ENCODE assay signal across 8 mouse cellular contexts in the genomic region with DNA sequence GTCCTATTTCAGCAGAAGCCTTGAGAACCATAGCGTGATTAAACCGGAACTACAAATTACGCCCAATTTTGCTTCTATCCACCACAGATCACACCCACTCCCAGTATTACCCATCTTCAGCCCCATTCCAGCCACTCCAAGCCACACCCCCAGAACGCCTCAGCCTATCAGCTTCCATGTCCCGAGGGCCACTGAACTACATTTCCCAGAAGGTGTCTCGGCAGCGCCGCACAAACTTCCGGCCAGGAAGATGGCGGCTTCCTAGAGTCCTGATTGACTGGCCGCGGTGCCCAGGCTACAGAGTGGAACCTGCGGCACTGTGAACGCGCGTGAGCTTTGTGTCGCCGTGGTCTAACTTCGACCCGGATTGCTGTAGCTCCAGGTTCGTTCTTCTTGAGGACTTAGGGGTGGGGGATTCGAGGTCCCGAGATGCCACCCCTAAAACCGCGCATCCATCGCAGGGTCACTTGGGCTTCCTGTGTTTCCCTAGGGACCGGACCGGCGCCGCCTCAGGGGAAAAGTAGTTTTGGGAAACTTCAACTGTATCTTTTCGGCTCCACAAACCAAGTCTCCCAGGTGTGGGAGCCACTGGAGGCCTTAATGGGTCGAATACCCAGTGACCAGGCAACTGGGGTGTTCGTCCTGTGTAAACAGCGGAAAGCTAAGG. TPM values are rescaled to one million over a fixed set of nuclear protein-coding genes. Genes with fewer than 3 reads are reported as not detected.
DNase-seq lines count a peak whose midpoint lies in the region; ATAC-seq lines count a peak whose summit lies in the region.

A gene (plus strand): TSS at position 223 of the 667 bp plus-strand sequence.

- H3K9ac ChIP-seq in embryonic facial prominence, embryonic 12.5 days = peak within 1 kb of the TSS; percentile 67
- H3K9ac ChIP-seq in limb, embryonic 11.5 days (ENCODE audit: low read length) = peak within 1 kb of the TSS; percentile 62
- peak within 1 kb of the TSS; percentile 57 for H3K9ac ChIP-seq in midbrain, embryonic 14.5 days (replicated peaks; ENCODE audit: low read length)

- peak; percentile 89 for DNase-seq in 3134 (ENCODE audit: extremely low read depth, insufficient read length, low spot score)
- DNase-seq in adrenal gland, postnatal 25 days = peak; percentile 88
- peak; percentile 100 for DNase-seq in heart, adult 11 months
- peak; percentile 93 for DNase-seq in kidney, adult 18-20 months
- DNase-seq in limb, embryonic 11.5 days (ENCODE audit: low spot score) = peak; percentile 89
- DNase-seq in midbrain, embryonic 14.5 days = peak; percentile 97
- DNase-seq in spleen, adult 18-20 months = peak; percentile 81

- H3K27ac ChIP-seq in embryonic facial prominence, embryonic 12.5 days = peak within 1 kb of the TSS; percentile 52; the same call in 1 of the 2 replicates
- H3K27ac ChIP-seq in limb, embryonic 11.5 days (replicated peaks; ENCODE audit: low read depth, low read length) = no peak within 1 kb of the TSS
- H3K27ac ChIP-seq in midbrain, embryonic 14.5 days (replicated peaks; ENCODE audit: low read depth, low read length) = peak within 1 kb of the TSS; percentile 39; the same call in 1 of the 2 replicates

- H3K27me3 ChIP-seq in embryonic facial prominence, embryonic 12.5 days = no peaks in the 10 kb centered on the region
- H3K27me3 ChIP-seq in limb, embryonic 11.5 days (ENCODE audit: control insufficient read depth, insufficient read depth, low read length) = no peaks in the 10 kb centered on the region
- no peaks in the 10 kb centered on the region for H3K27me3 ChIP-seq in midbrain, embryonic 14.5 days (ENCODE audit: control insufficient read depth, insufficient read depth, low read length)

- H3K4me1 ChIP-seq in embryonic facial prominence, embryonic 12.5 days = peaks cover 6% of the 10 kb centered on the region
- H3K4me1 ChIP-seq in limb, embryonic 11.5 days (ENCODE audit: control insufficient read depth, insufficient read depth, low read length) = 0 out of 2 replicates have a peak, but pooled peaks cover 4% of the 10 kb centered on the region
- H3K4me1 ChIP-seq in midbrain, embryonic 14.5 days (ENCODE audit: control insufficient read depth, insufficient read depth, low read length) = peaks cover 8% of the 10 kb centered on the region; the same call in 1 of the 2 replicates

- no peaks in the 10 kb centered on the region for H3K9me3 ChIP-seq in embryonic facial prominence, embryonic 12.5 days
- H3K9me3 ChIP-seq in limb, embryonic 11.5 days (ENCODE audit: control insufficient read depth, low read length) = no peaks in the 10 kb centered on the region; the same call in 1 of the 2 replicates
- H3K9me3 ChIP-seq in midbrain, embryonic 14.5 days (ENCODE audit: control insufficient read depth, low read length) = no peaks in the 10 kb centered on the region

- peaks cover 20% of the 10 kb centered on the region for H3K36me3 ChIP-seq in embryonic facial prominence, embryonic 12.5 days
- peaks cover 4% of the 10 kb centered on the region; the same call in 1 of the 2 replicates for H3K36me3 ChIP-seq in limb, embryonic 11.5 days (ENCODE audit: control insufficient read depth, insufficient read depth, low read length)
- peaks cover 17% of the 10 kb centered on the region for H3K36me3 ChIP-seq in midbrain, embryonic 14.5 days (ENCODE audit: control insufficient read depth, insufficient read depth, low read length)

- ATAC-seq in embryonic facial prominence, embryonic 12.5 days (ENCODE audit: insufficient number of reproducible peaks, insufficient read depth, low FRiP score, low TSS enrichment) = peak; percentile 91
- peak; percentile 91 for ATAC-seq in limb, embryonic 11.5 days (ENCODE audit: insufficient number of reproducible peaks, low FRiP score, low TSS enrichment, low read depth)
- peak; percentile 97 for ATAC-seq in midbrain, embryonic 14.5 days (ENCODE audit: low FRiP score, low TSS enrichment)

- WGBS in embryonic facial prominence, embryonic 12.5 days = under 1% methylated on average over 34 of the region's 34 CpGs
- under 1% methylated on average over 34 of the region's 34 CpGs for WGBS in limb, embryonic 11.5 days
- WGBS in midbrain, embryonic 14.5 days = under 1% methylated on average over 34 of the region's 34 CpGs

- peak within 1 kb of the TSS; percentile 80 for H3K4me2 ChIP-seq in embryonic facial prominence, embryonic 12.5 days (replicated peaks)
- peak within 1 kb of the TSS; percentile 71 for H3K4me2 ChIP-seq in limb, embryonic 11.5 days (ENCODE audit: low read depth, severe bottlenecking)
- H3K4me2 ChIP-seq in midbrain, embryonic 14.5 days (ENCODE audit: low read length) = peak within 1 kb of the TSS; percentile 90

- H3K4me3 ChIP-seq in embryonic facial prominence, embryonic 12.5 days = peak within 1 kb of the TSS; percentile 83
- peak within 1 kb of the TSS; percentile 79 for H3K4me3 ChIP-seq in limb, embryonic 11.5 days (ENCODE audit: low read depth, low read length)
- peak within 1 kb of the TSS; percentile 56 for H3K4me3 ChIP-seq in midbrain, embryonic 14.5 days (replicated peaks; ENCODE audit: low read depth, low read length)

RNA-seq across cellular contexts. Expression of the gene that starts here (rescaled TPM):
- total RNA-seq in adrenal gland, postnatal 25 days (2021) = 105 and 116 TPM in 2 replicates
- polyA plus RNA-seq in embryonic facial prominence, embryonic 12.5 days (2016; fragmentation: Nextera tagmentation; extraction: Ambion mirVana) = 99.6 and 103 TPM in 2 replicates
- 109 and 119 TPM in 2 replicates for polyA plus RNA-seq in limb, embryonic 11.5 days (2014; fragmentation: Nextera tagmentation; extraction: Ambion mirVana)
- polyA plus RNA-seq in midbrain, embryonic 14.5 days (2014; fragmentation: Nextera tagmentation; extraction: Ambion mirVana) = 78.3 and 88.4 TPM in 2 replicates
